Mouse (Mus musculus): ENCODE data around the gene Acss1. TPM values are rescaled to one million over a fixed set of nuclear protein-coding genes. Genes with fewer than 3 reads are reported as not detected.

Acss1 gene
- total RNA-seq, 2 experiments from 2014 or later: 6.3 to 17.6 TPM

DNA sequence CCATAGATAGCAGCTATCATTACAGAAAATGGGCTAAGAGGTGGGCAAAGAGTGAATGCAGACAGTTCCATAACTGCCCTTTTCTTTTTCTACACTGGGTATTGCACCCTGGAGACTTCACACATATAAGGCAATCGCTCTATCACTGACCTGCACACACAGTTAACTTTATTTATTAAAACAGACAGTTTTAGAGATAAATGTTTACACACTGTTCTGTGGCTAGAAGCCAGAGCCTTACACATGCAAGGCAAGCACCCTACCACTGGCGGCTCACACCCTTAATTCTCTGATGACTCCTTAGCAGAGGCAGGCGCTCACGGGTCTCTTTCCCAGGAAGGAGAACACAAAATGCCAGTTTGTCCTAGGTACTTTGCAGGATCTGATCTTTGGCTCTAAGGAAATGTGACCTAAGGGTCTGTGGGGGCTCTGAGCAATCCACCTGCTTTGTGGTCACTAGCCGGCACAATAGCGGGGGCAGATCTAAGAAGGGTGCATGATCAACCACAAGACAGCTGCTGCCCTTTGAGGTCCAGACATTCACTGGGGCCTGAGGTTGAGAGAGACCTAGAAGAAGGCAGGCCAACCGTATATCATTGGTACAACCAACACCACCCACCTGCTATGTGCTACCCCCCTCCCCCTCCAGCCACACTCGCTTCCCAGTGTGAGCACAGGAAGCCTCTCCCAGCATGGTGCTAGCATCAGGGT, 21.7 kb downstream of the Acss1 start:
- ATAC-seq (replicated peaks; ENCODE audit: low FRiP score, poor library complexity, severe bottlenecking): peak; percentile 84

DNA sequence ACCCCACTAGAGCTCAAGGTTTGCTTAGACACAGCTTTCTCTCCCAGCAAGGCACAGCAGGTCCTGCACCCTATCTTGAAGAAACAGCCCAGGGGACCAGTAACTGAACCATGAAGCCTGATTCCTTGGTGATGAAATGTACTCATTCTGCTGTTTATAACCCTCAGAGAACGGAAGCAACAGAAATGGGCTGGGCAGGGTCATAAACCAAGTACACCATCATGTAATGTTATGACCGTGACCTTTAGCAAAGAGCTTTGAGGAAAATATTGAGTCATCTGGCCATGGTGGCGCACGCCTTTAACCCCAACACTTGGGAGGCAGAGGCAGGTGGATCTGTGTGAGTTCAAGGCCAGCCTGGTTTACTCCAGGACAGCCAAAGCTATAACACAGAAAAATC, 23.1 kb downstream of the Acss1 start:
- ATAC-seq (replicated peaks; ENCODE audit: low FRiP score, poor library complexity, severe bottlenecking): no peak

- ATAC-seq (replicated peaks; ENCODE audit: low FRiP score, poor library complexity, severe bottlenecking): peak; percentile 58; the same call in 1 of the 2 replicates
Measured at GRCm38 (mm10) chr2:150643726-150644415, 24.4 kb downstream of the Acss1 start.

- no peak for ATAC-seq (replicated peaks; ENCODE audit: low FRiP score, poor library complexity, severe bottlenecking)
Measured at GRCm38 (mm10) chr2:150643166-150643565, 25.1 kb downstream of the Acss1 start.

- peak; percentile 76 for ATAC-seq (replicated peaks; ENCODE audit: low FRiP score, poor library complexity, severe bottlenecking)
Measured at GRCm38 (mm10) chr2:150638370-150638733, 29.9 kb downstream of the Acss1 start.

DNA sequence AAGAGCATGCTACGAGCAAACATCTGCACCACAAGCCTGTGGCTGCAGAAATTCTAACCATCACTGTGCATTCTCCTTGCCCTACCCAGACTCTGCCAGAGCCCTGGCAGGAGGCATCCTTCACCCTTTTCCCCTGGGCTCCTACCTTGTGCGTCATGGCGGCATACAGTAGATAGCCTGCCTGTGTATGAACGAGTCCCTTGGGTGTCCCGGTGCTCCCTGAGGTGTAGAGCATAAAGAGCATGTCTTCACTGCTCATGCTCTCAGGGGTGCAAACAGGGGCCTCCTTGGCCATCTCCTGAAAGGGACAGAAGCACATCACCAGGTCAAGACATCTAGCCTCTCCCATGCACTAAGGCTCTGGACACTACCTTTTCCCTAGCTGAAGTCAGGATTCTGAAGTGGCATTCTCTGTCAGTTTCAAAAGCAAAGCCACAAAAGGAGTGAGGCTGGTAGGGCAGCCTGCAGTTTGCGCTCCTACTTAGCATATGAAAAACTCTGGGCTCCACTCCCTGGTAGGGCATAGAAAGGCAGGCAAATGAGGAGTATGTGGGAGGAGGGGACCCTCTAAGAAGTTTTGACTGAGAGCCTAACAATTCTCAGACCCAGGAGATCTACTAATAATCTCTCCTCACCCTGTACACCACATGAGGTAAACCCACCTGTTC, 30.5 kb downstream of the Acss1 start:
- ATAC-seq (replicated peaks; ENCODE audit: low FRiP score, poor library complexity, severe bottlenecking): peak; percentile 21; the same call in 1 of the 2 replicates

- 0 out of 2 replicates have a peak, but pooled peaks have one; percentile 51 for ATAC-seq (replicated peaks; ENCODE audit: low FRiP score, poor library complexity, severe bottlenecking)
Measured at GRCm38 (mm10) chr2:150635877-150636446, 32.3 kb downstream of the Acss1 start.

- ATAC-seq (replicated peaks; ENCODE audit: low FRiP score, poor library complexity, severe bottlenecking): no peak
Measured at GRCm38 (mm10) chr2:150629255-150629654, 39.0 kb downstream of the Acss1 start.

GRCm38 (mm10) chr2:150627140-150627539, 41.2 kb downstream of the Acss1 start:
- ATAC-seq (replicated peaks; ENCODE audit: low FRiP score, poor library complexity, severe bottlenecking): no peak

DNA sequence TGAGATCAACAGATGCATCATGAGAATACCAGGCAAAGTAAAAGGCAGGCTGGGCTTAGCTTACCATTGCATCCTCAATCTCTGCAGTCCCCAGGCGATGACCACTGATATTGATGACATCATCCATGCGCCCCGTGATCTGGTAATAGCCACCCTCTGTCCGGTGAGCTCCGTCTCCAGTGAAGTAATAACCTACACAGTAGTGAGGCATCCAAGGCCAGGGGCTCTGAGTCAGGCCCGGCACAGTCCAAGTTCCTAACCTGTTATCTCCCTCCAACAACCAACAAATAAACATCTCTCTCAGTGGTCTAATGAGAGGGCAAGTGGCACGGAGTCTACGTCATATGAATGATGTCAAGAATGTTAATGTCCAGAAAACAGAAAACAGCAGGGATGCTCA, 43.4 kb downstream of the Acss1 start:
- ATAC-seq (replicated peaks; ENCODE audit: low FRiP score, poor library complexity, severe bottlenecking): no peak

- ATAC-seq (replicated peaks; ENCODE audit: low FRiP score, poor library complexity, severe bottlenecking): no peak
Measured at GRCm38 (mm10) chr2:150623957-150624356, 44.3 kb downstream of the Acss1 start.

DNA sequence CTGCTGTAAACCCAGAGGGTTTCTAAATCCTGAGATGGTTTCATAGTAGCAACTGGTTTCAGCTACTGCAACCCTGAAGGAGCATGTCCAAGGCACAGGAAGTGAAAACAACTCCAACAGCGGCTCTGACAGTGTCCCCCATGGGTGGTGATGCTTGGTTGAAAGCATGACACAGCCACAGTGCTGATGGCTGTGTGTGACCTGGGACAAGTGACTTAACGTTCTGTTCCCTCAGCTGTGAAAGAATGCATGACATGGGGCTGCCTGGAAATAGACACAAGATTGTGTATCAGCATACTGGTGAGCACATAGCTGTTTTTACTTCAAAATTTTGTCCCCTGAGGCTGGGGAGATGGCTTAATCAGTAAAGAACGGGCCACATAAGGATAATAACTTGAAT, 46.6 kb downstream of the Acss1 start:
- no peak for ATAC-seq (replicated peaks; ENCODE audit: low FRiP score, poor library complexity, severe bottlenecking)

DNA sequence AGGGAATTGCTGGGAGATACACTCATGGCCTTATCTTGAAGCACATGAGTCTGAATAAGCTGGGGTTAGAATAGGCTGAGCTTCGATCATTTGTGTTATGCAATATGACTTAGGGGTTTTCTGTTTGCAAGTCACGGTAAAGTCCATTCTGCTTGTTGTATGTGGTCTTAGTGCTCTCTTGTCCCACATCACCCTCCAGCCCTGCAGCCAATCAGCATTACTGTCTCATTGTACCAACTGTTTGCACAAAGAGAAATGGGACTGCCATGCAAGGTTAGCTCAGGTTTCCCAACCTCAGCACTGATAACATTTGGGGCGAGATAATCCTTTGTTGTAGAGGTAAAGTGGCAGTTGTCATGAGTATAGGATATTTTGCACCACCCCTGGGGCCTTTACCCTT, 58.2 kb downstream of the Acss1 start:
- ATAC-seq (replicated peaks; ENCODE audit: low FRiP score, poor library complexity, severe bottlenecking): no peak

DNA sequence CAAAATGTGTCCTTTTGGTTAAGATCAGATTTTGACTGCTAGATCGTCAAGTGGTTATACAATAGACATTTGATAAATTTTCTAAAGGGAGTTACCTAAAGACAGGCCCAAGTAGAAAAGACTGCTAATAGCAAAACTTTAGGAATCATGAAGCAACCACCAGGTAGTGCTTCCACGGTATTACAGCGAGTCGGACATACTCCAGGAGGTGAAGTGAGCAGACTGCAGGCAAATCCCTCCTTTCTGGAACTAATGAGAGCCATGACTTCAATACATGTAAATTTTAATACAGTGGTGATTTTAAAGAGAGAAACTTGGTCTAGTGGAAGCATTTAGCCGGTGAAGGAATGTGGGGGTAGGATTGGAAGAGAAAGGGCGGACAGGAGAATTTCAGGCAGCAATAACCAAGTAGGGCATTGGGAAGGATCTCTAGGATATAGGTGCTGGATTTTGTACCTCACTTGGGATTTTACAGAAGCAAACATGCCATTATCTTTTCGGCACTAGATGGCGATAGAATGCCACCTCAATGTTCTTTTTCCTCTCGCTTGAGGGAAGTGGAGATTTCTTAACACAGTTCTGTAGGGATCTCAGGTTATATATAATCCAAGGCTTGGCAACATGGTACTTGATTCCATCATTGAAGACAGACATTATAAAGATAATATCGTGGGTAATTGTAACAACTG, 59.3 kb downstream of the Acss1 start:
- ATAC-seq (replicated peaks; ENCODE audit: low FRiP score, poor library complexity, severe bottlenecking): peak; percentile 65

GRCm38 (mm10) chr2:150608087-150608799, 60.1 kb downstream of the Acss1 start, which contains the start of gene Apmap:
Apmap (minus strand) TSS chr2:150608567.
- ATAC-seq (replicated peaks; ENCODE audit: low FRiP score, poor library complexity, severe bottlenecking): peak; percentile 95

DNA sequence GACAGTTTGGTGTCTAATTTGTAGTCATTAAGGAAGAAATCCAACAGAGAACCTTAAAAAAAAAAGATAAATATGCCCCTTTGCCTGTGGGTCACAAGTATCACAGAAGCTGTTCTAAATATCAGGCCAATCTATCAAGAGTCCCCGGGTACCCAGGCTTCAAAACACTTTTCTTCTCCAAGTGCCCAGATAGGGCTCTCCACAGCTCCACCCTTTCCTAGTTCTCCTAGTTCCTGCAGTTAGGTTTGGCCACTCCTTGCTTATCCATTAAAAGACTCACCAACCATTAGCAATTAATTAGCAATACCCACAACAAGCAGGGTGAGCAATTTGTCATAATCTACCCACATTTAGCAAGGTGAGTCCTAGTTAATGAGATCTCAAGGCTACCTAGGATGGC, 61.2 kb downstream of the Acss1 start:
- ATAC-seq (replicated peaks; ENCODE audit: low FRiP score, poor library complexity, severe bottlenecking): no peak

GRCm38 (mm10) chr2:150604802-150605201, 63.5 kb downstream of the Acss1 start:
- no peak for ATAC-seq (replicated peaks; ENCODE audit: low FRiP score, poor library complexity, severe bottlenecking)

GRCm38 (mm10) chr2:150602166-150602565, 66.1 kb downstream of the Acss1 start:
- ATAC-seq (replicated peaks; ENCODE audit: low FRiP score, poor library complexity, severe bottlenecking): no peak

DNA sequence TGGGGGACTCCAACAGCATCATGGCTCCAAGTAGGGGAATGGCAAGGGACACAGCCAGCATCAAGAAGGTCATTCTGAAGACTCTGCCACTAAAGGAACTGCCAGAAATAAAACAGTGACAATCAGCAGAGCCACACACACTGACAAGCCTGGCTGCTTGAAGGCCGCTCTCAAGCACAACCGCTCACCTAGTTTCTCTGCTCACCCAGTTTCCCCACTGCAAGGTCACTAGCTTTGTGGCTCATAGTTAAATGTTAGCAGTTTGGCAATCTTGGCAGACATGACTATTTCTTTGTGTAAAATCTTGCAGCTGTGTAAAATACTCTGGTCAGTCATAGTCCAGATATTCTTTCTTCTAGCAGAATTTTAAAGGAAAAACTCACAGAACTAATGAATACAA, 68.0 kb downstream of the Acss1 start:
- no peak for ATAC-seq (replicated peaks; ENCODE audit: low FRiP score, poor library complexity, severe bottlenecking)
